Mouse (Mus musculus) forebrain, embryonic 11.5 days (tissue): ENCODE data around the gene Olfr798. TPM values are rescaled to one million over a fixed set of nuclear protein-coding genes. Genes with fewer than 3 reads are reported as not detected.

ENCODE experiments used
- ATAC-seq: fragments of 200-750 bp; cut with Nextera tagmentation; replicated peaks from 2 replicates; pipeline ENCODE4 v1.8.0; 2017; ENCODE audit warnings: moderate TSS enrichment; ENCODE audit not compliant: low FRiP score
- DNase-seq: peaks from one replicate; pipeline ENCODE4 v3.0.0-alpha.2; 2017; ENCODE audit warnings: low spot score
- H3K27ac ChIP-seq: fragments of 300-500 bp; sonication (generic); 2 replicates; pipeline ENCODE4 v1.5.1; 2014; ENCODE audit warnings: low read depth, low read length
- H3K27me3 ChIP-seq: fragments of 300-500 bp; sonication (generic); 2 replicates; pipeline ENCODE4 v1.6.1; 2014; ENCODE audit warnings: mild to moderate bottlenecking, low read length, mixed read lengths; ENCODE audit not compliant: control insufficient read depth, insufficient read depth
- H3K36me3 ChIP-seq: fragments of 300-500 bp; sonication (generic); 2 replicates; pipeline ENCODE4 v1.6.1; 2014; ENCODE audit warnings: mild to moderate bottlenecking, low read length, moderate library complexity, mixed read lengths; ENCODE audit not compliant: control insufficient read depth, insufficient read depth
- H3K4me1 ChIP-seq: fragments of 300-500 bp; sonication (generic); replicated peaks from 2 replicates; pipeline ENCODE4 v1.6.1; 2014; ENCODE audit warnings: low read length, mixed read lengths; ENCODE audit not compliant: control insufficient read depth, insufficient read depth
- H3K4me2 ChIP-seq: fragments of 300-500 bp; sonication (generic); 2 replicates; pipeline ENCODE4 v1.6.1; 2014; ENCODE audit warnings: low read depth, mild to moderate bottlenecking, low read length, moderate library complexity, mixed read lengths; ENCODE audit not compliant: severe bottlenecking
- H3K4me3 ChIP-seq: fragments of 300-500 bp; sonication (generic); 2 replicates; pipeline ENCODE4 v1.5.1; 2014; ENCODE audit warnings: low read depth, low read length
- H3K9ac ChIP-seq: fragments of 300-500 bp; sonication (generic); 2 replicates; pipeline ENCODE4 v1.6.1; 2014; ENCODE audit warnings: low read length
- H3K9me3 ChIP-seq: fragments of 300-500 bp; sonication (generic); 2 replicates; pipeline ENCODE4 v1.6.1; 2016; ENCODE audit warnings: low read length, mixed read lengths; ENCODE audit not compliant: control insufficient read depth
- WGBS: fragments of 180-500 bp; shearing (Covaris S2); extraction: QIAGEN DNeasy Blood & Tissue Kit; methylation state at CpG from one replicate; pipeline ENCODE4 v1.1.7; 2014; 5-methylcytosine and 5-hydroxymethylcytosine counted together
- polyA plus RNA-seq: library from polyadenylated mRNA; unstranded; fragments of >200 nt; fragmentation: Nextera tagmentation; extraction: Ambion mirVana; gene quantifications from 2 replicates; pipeline ENCODE4 v1.2.1, GENCODE M21; 2014

Olfr798 gene
- polyA plus RNA-seq, result not detected in 2 replicates

GRCm38 (mm10) chr10:129627834-129628233 lies at the start of gene Olfr798:
Olfr798 (minus strand) TSS chr10:129627934.
- H3K36me3 ChIP-seq, result no peaks in the 10 kb centered on the region
- ATAC-seq (no peak), DNase-seq (no peak)
- no peak within 1 kb of the TSS for H3K4me3 ChIP-seq
- H3K4me1 ChIP-seq, result no peaks in the 10 kb centered on the region
- H3K9me3 ChIP-seq, result no peaks in the 10 kb centered on the region
- no peaks in the 10 kb centered on the region for H3K27me3 ChIP-seq
- WGBS, result 90% methylated on average over 1 of the region's 1 CpGs
- no peak within 1 kb of the TSS for H3K4me2 ChIP-seq
- H3K9ac ChIP-seq, result no peak within 1 kb of the TSS
- no peak within 1 kb of the TSS for H3K27ac ChIP-seq

- no peaks in the 10 kb centered on the region for H3K4me1 ChIP-seq
- no peak for ATAC-seq
- 89% methylated on average over 1 of the region's 1 CpGs for WGBS
Observed at GRCm38 (mm10) chr10:129673765-129674164, 46.0 kb upstream of the Olfr798 start, which contains the start of gene Olfr801. Olfr801 (minus strand) TSS chr10:129673865.

GRCm38 (mm10) chr10:129657394-129657793 lies 29.7 kb upstream of the Olfr798 start, which contains the start of gene Olfr800:
Olfr800 (plus strand) TSS chr10:129657694.
- no peak within 1 kb of the TSS for H3K27ac ChIP-seq
- H3K9ac ChIP-seq, result no peak within 1 kb of the TSS
- no peak for ATAC-seq
- no peaks in the 10 kb centered on the region for H3K36me3 ChIP-seq
- H3K4me1 ChIP-seq, result no peaks in the 10 kb centered on the region
- H3K9me3 ChIP-seq, result no peaks in the 10 kb centered on the region
- no peak within 1 kb of the TSS for H3K4me2 ChIP-seq
- H3K4me3 ChIP-seq, result no peak within 1 kb of the TSS
- DNase-seq, result no peak
- no peaks in the 10 kb centered on the region for H3K27me3 ChIP-seq

More at GRCm38 (mm10) chr10:129673765-129674164, 46.0 kb upstream of the Olfr798 start, which contains the start of gene Olfr801:
- no peaks in the 10 kb centered on the region for H3K9me3 ChIP-seq
- H3K27me3 ChIP-seq, result no peaks in the 10 kb centered on the region
- no peak within 1 kb of the TSS for H3K9ac ChIP-seq
- no peak within 1 kb of the TSS for H3K4me2 ChIP-seq
- H3K4me3 ChIP-seq, result no peak within 1 kb of the TSS
- DNase-seq, result no peak
- H3K27ac ChIP-seq, result no peak within 1 kb of the TSS
- no peaks in the 10 kb centered on the region for H3K36me3 ChIP-seq

- Histone ChIP-seq H3K4me2 (no peak overlapping the region), H3K4me1 (no peaks in the 10 kb centered on the region), H3K27ac (no peak overlapping the region), H3K36me3 (no peaks in the 10 kb centered on the region), H3K9ac (no peak overlapping the region), H3K9me3 (no peaks in the 10 kb centered on the region), H3K27me3 (no peaks in the 10 kb centered on the region), H3K4me3 (no peak overlapping the region)
- DNase-seq (no peak), ATAC-seq (no peak)
- 89% methylated on average over 1 of the region's 1 CpGs for WGBS
Observed at GRCm38 (mm10) chr10:129651763-129652162, 24.0 kb upstream of the Olfr798 start.

- H3K4me1 ChIP-seq, result no peaks in the 10 kb centered on the region
- no peak for ATAC-seq
- H3K36me3 ChIP-seq, result no peaks in the 10 kb centered on the region
- no peak within 1 kb of the TSS for H3K9ac ChIP-seq
- 39% methylated on average over 1 of the region's 1 CpGs for WGBS
- no peak within 1 kb of the TSS for H3K4me3 ChIP-seq
- no peaks in the 10 kb centered on the region for H3K9me3 ChIP-seq
- H3K4me2 ChIP-seq, result no peak within 1 kb of the TSS
- H3K27ac ChIP-seq, result no peak within 1 kb of the TSS
- H3K27me3 ChIP-seq, result no peaks in the 10 kb centered on the region
- no peak for DNase-seq
Observed at GRCm38 (mm10) chr10:129637184-129637583, 9.4 kb upstream of the Olfr798 start, which contains the start of gene Olfr799. Olfr799 (plus strand) TSS chr10:129637484.

- Histone ChIP-seq H3K4me1 (no peaks in the 10 kb centered on the region), H3K4me2 (no peak overlapping the region), H3K36me3 (no peaks in the 10 kb centered on the region), H3K27ac (no peak overlapping the region), H3K9me3 (no peaks in the 10 kb centered on the region), H3K9ac (no peak overlapping the region), H3K4me3 (no peak overlapping the region), H3K27me3 (no peaks in the 10 kb centered on the region)
- DNase-seq (no peak), ATAC-seq (no peak)
Observed at GRCm38 (mm10) chr10:129623251-129623650, 4.5 kb downstream of the Olfr798 start.

- peak; percentile 65 for ATAC-seq
- WGBS, result 20% methylated on average over 1 of the region's 1 CpGs
- Histone ChIP-seq H3K4me1 (no peaks in the 10 kb centered on the region), H3K36me3 (no peaks in the 10 kb centered on the region), H3K27ac (no peak overlapping the region), H3K27me3 (no peaks in the 10 kb centered on the region), H3K9me3 (no peaks in the 10 kb centered on the region), H3K4me2 (no peak overlapping the region), H3K9ac (no peak overlapping the region), H3K4me3 (no peak overlapping the region)
- DNase-seq, result no peak
Observed at GRCm38 (mm10) chr10:129621724-129622123, 6.0 kb downstream of the Olfr798 start.

- no peak within 1 kb of the TSS for H3K4me2 ChIP-seq
- no peaks in the 10 kb centered on the region for H3K9me3 ChIP-seq
- whole genome bisulfite sequencing, result 98% methylated on average over 1 of the region's 1 CpGs
- H3K27me3 ChIP-seq, result no peaks in the 10 kb centered on the region
- no peak within 1 kb of the TSS for H3K4me3 ChIP-seq
- H3K27ac ChIP-seq, result no peak within 1 kb of the TSS
- no peaks in the 10 kb centered on the region for H3K4me1 ChIP-seq
- no peaks in the 10 kb centered on the region for H3K36me3 ChIP-seq
- no peak within 1 kb of the TSS for H3K9ac ChIP-seq
- ATAC-seq, result no peak
- no peak for DNase-seq
Observed at GRCm38 (mm10) chr10:129612470-129612869, 15.3 kb downstream of the Olfr798 start, which contains the start of gene Olfr796. Olfr796 (minus strand) TSS chr10:129612570.

GRCm38 (mm10) chr10:129577066-129577465 lies 50.7 kb downstream of the Olfr798 start:
- DNase-seq (no peak), ATAC-seq (no peak)
- H3K9me3 ChIP-seq, result no peaks in the 10 kb centered on the region
- WGBS, result 77% methylated on average over 1 of the region's 1 CpGs
- no peaks in the 10 kb centered on the region for H3K36me3 ChIP-seq
- no peak overlapping the region for H3K4me2 ChIP-seq
- H3K4me1 ChIP-seq, result no peaks in the 10 kb centered on the region
- H3K4me3 ChIP-seq, result no peak overlapping the region
- no peaks in the 10 kb centered on the region for H3K27me3 ChIP-seq
- H3K9ac ChIP-seq, result no peak overlapping the region
- no peak overlapping the region for H3K27ac ChIP-seq
